Mouse (Mus musculus) neural tube, embryonic 14.5 days (tissue): ENCODE data around the gene Fam173a. TPM values are rescaled to one million over a fixed set of nuclear protein-coding genes. Genes with fewer than 3 reads are reported as not detected.

Source experiments
- ATAC-seq: fragments of 200-750 bp; cut with Nextera tagmentation; 2 replicates; pipeline ENCODE4 v1.8.0; 2017; ENCODE audit warnings: low read depth, mild to moderate bottlenecking, moderate TSS enrichment, moderate library complexity
- H3K27ac ChIP-seq: fragments of 300-500 bp; sonication (generic); 2 replicates; pipeline ENCODE4 v1.5.1; 2014; ENCODE audit warnings: low read depth, mild to moderate bottlenecking, control low read depth, low read length, moderate library complexity, mixed read lengths
- H3K27me3 ChIP-seq: fragments of 300-500 bp; sonication (generic); 2 replicates; pipeline ENCODE4 v1.6.1; 2014; ENCODE audit warnings: low read length; ENCODE audit not compliant: control insufficient read depth, insufficient read depth
- H3K36me3 ChIP-seq: fragments of 300-500 bp; sonication (generic); 2 replicates; pipeline ENCODE4 v1.6.1; 2014; ENCODE audit warnings: low read length, mixed read lengths; ENCODE audit not compliant: control insufficient read depth, insufficient read depth
- H3K4me1 ChIP-seq: fragments of 300-500 bp; sonication (generic); 2 replicates; pipeline ENCODE4 v1.6.1; 2014; ENCODE audit warnings: low read length; ENCODE audit not compliant: control insufficient read depth, insufficient read depth
- H3K4me2 ChIP-seq: fragments of 300-500 bp; sonication (generic); 2 replicates; pipeline ENCODE4 v1.6.1; 2014; ENCODE audit warnings: mild to moderate bottlenecking, low read depth, low read length, control low read depth
- H3K4me3 ChIP-seq: fragments of 300-500 bp; sonication (generic); 2 replicates; pipeline ENCODE4 v1.5.1; 2014; ENCODE audit warnings: low read depth, low read length, control low read depth, mixed read lengths
- H3K9ac ChIP-seq: fragments of 300-500 bp; sonication (generic); replicated peaks from 2 replicates; pipeline ENCODE4 v1.6.1; 2014; ENCODE audit warnings: low read depth, mild to moderate bottlenecking, control low read depth, low read length, mixed read lengths
- H3K9me3 ChIP-seq: fragments of 300-500 bp; sonication (generic); 2 replicates; pipeline ENCODE4 v1.6.1; 2016; ENCODE audit warnings: low read length; ENCODE audit not compliant: control insufficient read depth
- WGBS: fragments of 180-500 bp; shearing (Covaris S2); extraction: QIAGEN DNeasy Blood & Tissue Kit; methylation state at CpG from one replicate; pipeline ENCODE4 v1.1.7; 2014; 5-methylcytosine and 5-hydroxymethylcytosine counted together
- polyA plus RNA-seq: library from polyadenylated mRNA; unstranded; fragments of >200 nt; fragmentation: Nextera tagmentation; extraction: Ambion mirVana; gene quantifications from 2 replicates; pipeline ENCODE4 v1.2.1, GENCODE M21; 2014

Gene Fam173a
- polyA plus RNA-seq, 1 experiment from 2014 or later, result 88.4 TPM

GRCm38 (mm10) chr17:25795609-25796092 is 3.0 kb upstream of the Fam173a start, which contains the start of gene AC134908.4:
AC134908.4 (minus strand) TSS chr17:25795659.
- Histone ChIP-seq H3K9me3 (no peaks in the 10 kb centered on the region), H3K36me3 (no peaks in the 10 kb centered on the region), H3K27me3 (no peaks in the 10 kb centered on the region), H3K4me3 (peak within 1 kb of the TSS; percentile 49), H3K4me1 (peaks cover 32% of the 10 kb centered on the region), H3K4me2 (peak within 1 kb of the TSS; percentile 69), H3K9ac (peak within 1 kb of the TSS; percentile 44), H3K27ac (peak within 1 kb of the TSS; percentile 57)
- peak; percentile 12; the same call in 1 of the 2 replicates for ATAC-seq
- WGBS, result 8% methylated on average over 6 of the region's 6 CpGs

- H3K4me1 ChIP-seq, result peaks cover 34% of the 10 kb centered on the region
- no peak for ATAC-seq
- H3K27me3 ChIP-seq, result no peaks in the 10 kb centered on the region
- 0 out of 2 replicates have a peak overlapping the region, but pooled peaks have one; percentile 44 for H3K9ac ChIP-seq
- peak overlapping the region; percentile 57 for H3K27ac ChIP-seq
- H3K9me3 ChIP-seq, result no peaks in the 10 kb centered on the region
- H3K36me3 ChIP-seq, result no peaks in the 10 kb centered on the region
- WGBS, result 42% methylated on average over 17 of the region's 17 CpGs
- peak overlapping the region; percentile 69 for H3K4me2 ChIP-seq
- peak overlapping the region; percentile 20 for H3K4me3 ChIP-seq
These were observed 2.3 kb upstream of the Fam173a start for GRCm38 (mm10) chr17:25794998-25795397.

- Histone ChIP-seq H3K9me3 (no peaks in the 10 kb centered on the region), H3K9ac (no peak overlapping the region), H3K27ac (peak overlapping the region; percentile 17; the same call in 1 of the 2 replicates), H3K4me1 (peaks cover 34% of the 10 kb centered on the region), H3K4me2 (peak overlapping the region; percentile 69; the same call in 1 of the 2 replicates), H3K36me3 (no peaks in the 10 kb centered on the region; the same call in 1 of the 2 replicates), H3K4me3 (no peak overlapping the region), H3K27me3 (no peaks in the 10 kb centered on the region)
- 17% methylated on average over 13 of the region's 13 CpGs for WGBS
- no peak for ATAC-seq
These were observed 1.5 kb upstream of the Fam173a start for GRCm38 (mm10) chr17:25794197-25794596.

DNA sequence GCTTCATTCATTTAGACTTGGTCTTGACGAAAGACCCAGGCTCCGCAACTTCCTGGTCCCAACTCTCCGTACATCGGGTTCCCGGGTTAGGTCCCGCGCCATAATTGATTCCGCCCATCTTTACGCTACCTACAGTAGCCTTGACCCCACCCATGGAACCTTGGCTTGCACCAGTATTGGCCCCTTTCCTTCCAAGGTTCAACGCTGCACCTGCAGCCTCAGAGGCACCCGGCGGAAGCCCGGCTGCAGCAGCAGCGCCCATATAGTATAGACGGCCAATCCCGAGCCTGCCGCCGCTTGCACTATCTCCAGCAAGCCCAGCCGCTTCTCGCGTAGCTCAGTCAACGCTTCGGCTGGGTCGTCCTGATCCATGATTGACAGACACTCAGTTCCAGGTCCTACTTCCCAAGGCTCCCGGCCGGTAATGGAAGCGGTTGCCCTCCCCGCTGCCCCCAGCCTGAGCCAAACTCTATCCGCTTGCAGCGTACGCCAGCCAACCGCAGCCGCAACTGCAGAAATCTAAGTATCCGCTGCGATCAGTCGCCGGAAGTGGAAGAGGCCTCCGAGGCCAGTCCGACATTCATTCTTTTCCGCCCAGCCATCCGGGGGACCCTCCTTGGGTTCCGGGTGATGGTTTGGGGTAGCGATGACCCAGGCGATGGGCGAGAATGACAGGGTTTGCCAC is 716 bp downstream of the Fam173a start:
- Histone ChIP-seq H3K4me3 (peak overlapping the region; percentile 75), H3K4me1 (peaks cover 34% of the 10 kb centered on the region), H3K27me3 (no peaks in the 10 kb centered on the region), H3K27ac (peak overlapping the region; percentile 91), H3K36me3 (no peaks in the 10 kb centered on the region; the same call in 1 of the 2 replicates), H3K9ac (peak overlapping the region; percentile 78), H3K9me3 (no peaks in the 10 kb centered on the region), H3K4me2 (peak overlapping the region; percentile 77)
- peak; percentile 68 for ATAC-seq
- under 1% methylated on average over 45 of the region's 45 CpGs for WGBS

GRCm38 (mm10) chr17:25791320-25791842 is 1.3 kb downstream of the Fam173a start:
- peak overlapping the region; percentile 77 for H3K4me2 ChIP-seq
- peak; percentile 0; the same call in 1 of the 2 replicates for ATAC-seq
- H3K4me1 ChIP-seq, result peaks cover 28% of the 10 kb centered on the region
- H3K9me3 ChIP-seq, result no peaks in the 10 kb centered on the region
- H3K27me3 ChIP-seq, result no peaks in the 10 kb centered on the region
- H3K4me3 ChIP-seq, result peak overlapping the region; percentile 75
- 27% methylated on average over 19 of the region's 19 CpGs for WGBS
- peak overlapping the region; percentile 91 for H3K27ac ChIP-seq
- H3K9ac ChIP-seq, result peak overlapping the region; percentile 78
- no peaks in the 10 kb centered on the region; the same call in 1 of the 2 replicates for H3K36me3 ChIP-seq

- 95% methylated on average over 9 of the region's 9 CpGs for WGBS
- H3K27me3 ChIP-seq, result no peaks in the 10 kb centered on the region
These were observed 5.8 kb downstream of the Fam173a start for GRCm38 (mm10) chr17:25786781-25787504.

GRCm38 (mm10) chr17:25786280-25786679 is 6.4 kb downstream of the Fam173a start, which contains the start of gene Ccdc78:
Ccdc78 (plus strand) TSS chr17:25786580.
- WGBS, result 84% methylated on average over 3 of the region's 3 CpGs
- peak within 1 kb of the TSS; percentile 85 for H3K27ac ChIP-seq

More at GRCm38 (mm10) chr17:25786781-25787504, 5.8 kb downstream of the Fam173a start:
- Histone ChIP-seq H3K4me2 (no peak overlapping the region), H3K36me3 (peaks cover 11% of the 10 kb centered on the region), H3K9me3 (no peaks in the 10 kb centered on the region), H3K27ac (no peak overlapping the region), H3K4me3 (no peak overlapping the region), H3K4me1 (peaks cover 26% of the 10 kb centered on the region), H3K9ac (no peak overlapping the region)
- ATAC-seq, result no peak

GRCm38 (mm10) chr17:25785281-25785745 is 7.4 kb downstream of the Fam173a start, which contains the start of gene Haghl:
Haghl (minus strand) TSS chr17:25785673.
- peaks cover 14% of the 10 kb centered on the region for H3K4me1 ChIP-seq
- H3K36me3 ChIP-seq, result peaks cover 20% of the 10 kb centered on the region
- peak within 1 kb of the TSS; percentile 77 for H3K4me3 ChIP-seq
- WGBS, result under 1% methylated on average over 23 of the region's 23 CpGs
- H3K27me3 ChIP-seq, result no peaks in the 10 kb centered on the region
- peak within 1 kb of the TSS; percentile 88 for H3K4me2 ChIP-seq
- H3K9ac ChIP-seq, result peak within 1 kb of the TSS; percentile 78
- peak; percentile 81 for ATAC-seq
- H3K27ac ChIP-seq, result peak within 1 kb of the TSS; percentile 85
- H3K9me3 ChIP-seq, result no peaks in the 10 kb centered on the region

More at GRCm38 (mm10) chr17:25786280-25786679, 6.4 kb downstream of the Fam173a start, which contains the start of gene Ccdc78:
- Histone ChIP-seq H3K9ac (peak within 1 kb of the TSS; percentile 78), H3K27me3 (no peaks in the 10 kb centered on the region), H3K9me3 (no peaks in the 10 kb centered on the region), H3K4me1 (peaks cover 23% of the 10 kb centered on the region), H3K36me3 (peaks cover 16% of the 10 kb centered on the region), H3K4me3 (peak within 1 kb of the TSS; percentile 77), H3K4me2 (peak within 1 kb of the TSS; percentile 88)
- no peak for ATAC-seq
